ENCODE assay signal across 14 mouse cellular contexts in genomic region chr9:45549796-45550195, GRCm38 (mm10).
DNase-seq lines count a peak whose midpoint lies in the region; ATAC-seq and TF ChIP-seq lines count a peak whose summit lies in the region.
"Had no signal": no experiment of that assay in that cellular context is flagged by ENCODE, and none has a peak within 500 bp of the region (broad histone marks: within the 10 kb centered on the region; RNA-seq: fewer than 3 reads in every experiment).

No protein-coding gene starts in this region.

- ATAC-seq in forebrain, embryonic 12.5 days (ENCODE audit: low FRiP score): no peak
- ATAC-seq in hindbrain, embryonic 15.5 days (ENCODE audit: low FRiP score, low read depth): no peak; the same call in 1 of the 2 replicates
- no peak for ATAC-seq in neural tube, embryonic 14.5 days (ENCODE audit: low read depth)
- ATAC-seq: intestine, postnatal 0 days; liver, embryonic 12.5 days had no signal

- H3K9me3 ChIP-seq in forebrain, embryonic 12.5 days: no peaks in the 10 kb centered on the region
- H3K9me3 ChIP-seq in hindbrain, embryonic 15.5 days: no peaks in the 10 kb centered on the region
- no peaks in the 10 kb centered on the region for H3K9me3 ChIP-seq in neural tube, embryonic 14.5 days (ENCODE audit: control insufficient read depth, low read length)
- H3K9me3 ChIP-seq: limb, embryonic 10.5 days; liver, embryonic 12.5 days had no signal

- whole genome bisulfite sequencing in forebrain, embryonic 12.5 days: 29% methylated on average over 5 of the region's 5 CpGs
- WGBS in hindbrain, embryonic 15.5 days: 17% methylated on average over 5 of the region's 5 CpGs
- 19% methylated on average over 5 of the region's 5 CpGs for WGBS in neural tube, embryonic 14.5 days

- H3K4me3 ChIP-seq in layer of hippocampus, adult 2 months: no peak overlapping the region
- no peak overlapping the region for H3K4me3 ChIP-seq in forebrain, embryonic 12.5 days (replicated peaks)
- no peak overlapping the region for H3K4me3 ChIP-seq in hindbrain, embryonic 15.5 days
- no peak overlapping the region for H3K4me3 ChIP-seq in neural tube, embryonic 14.5 days (ENCODE audit: low read depth, low read length)
- H3K4me3 ChIP-seq: limb, embryonic 10.5 days; liver, embryonic 12.5 days had no signal

- H3K4me2 ChIP-seq in forebrain, embryonic 12.5 days: no peak overlapping the region
- no peak overlapping the region for H3K4me2 ChIP-seq in hindbrain, embryonic 15.5 days
- no peak overlapping the region for H3K4me2 ChIP-seq in neural tube, embryonic 14.5 days (ENCODE audit: low read depth, low read length)
- H3K4me2 ChIP-seq: heart, embryonic 11.5 days; liver, embryonic 12.5 days had no signal

- TF ChIP-seq CTCF in layer of hippocampus, adult 2 months (conservative IDR thresholded peaks at IDR 0.05): no peak

- no peak for DNase-seq in layer of hippocampus, adult 2 months (ENCODE audit: low spot score in 2 of 2)
- no peak for DNase-seq in layer of hippocampus, postnatal 36 days
- DNase-seq in cerebellum, adult 11-12 months: no peak
- DNase-seq in cerebellum, adult 8-10 months: no peak
- DNase-seq: gastrocnemius, postnatal 36 days; right cerebral cortex, adult 18-20 months had no signal

- no peak overlapping the region for H3K9ac ChIP-seq in forebrain, embryonic 12.5 days
- H3K9ac ChIP-seq in hindbrain, embryonic 15.5 days: no peak overlapping the region
- H3K9ac ChIP-seq in neural tube, embryonic 14.5 days (replicated peaks; ENCODE audit: low read depth, low read length): no peak overlapping the region
- H3K9ac ChIP-seq: liver, embryonic 12.5 days had no signal

- H3K4me1 ChIP-seq in forebrain, embryonic 12.5 days: peaks cover 30% of the 10 kb centered on the region
- H3K4me1 ChIP-seq in hindbrain, embryonic 15.5 days (replicated peaks): peaks cover 48% of the 10 kb centered on the region
- peaks cover 25% of the 10 kb centered on the region for H3K4me1 ChIP-seq in neural tube, embryonic 14.5 days (ENCODE audit: control insufficient read depth, insufficient read depth, low read length)
- H3K4me1 ChIP-seq: liver, embryonic 12.5 days had no signal

- H3K27ac ChIP-seq in layer of hippocampus, adult 2 months: peak overlapping the region; percentile 84
- peak overlapping the region; percentile 73 for H3K27ac ChIP-seq in forebrain, embryonic 12.5 days
- peak overlapping the region; percentile 51 for H3K27ac ChIP-seq in hindbrain, embryonic 15.5 days (replicated peaks)
- peak overlapping the region; percentile 78; the same call in 1 of the 2 replicates for H3K27ac ChIP-seq in neural tube, embryonic 14.5 days (ENCODE audit: low read depth, low read length)
- H3K27ac ChIP-seq: kidney, postnatal 0 days; limb, embryonic 10.5 days; liver, embryonic 12.5 days had no signal

- H3K36me3 ChIP-seq in forebrain, embryonic 12.5 days (replicated peaks): no peaks in the 10 kb centered on the region
- H3K36me3 ChIP-seq in hindbrain, embryonic 15.5 days: no peaks in the 10 kb centered on the region
- no peaks in the 10 kb centered on the region for H3K36me3 ChIP-seq in neural tube, embryonic 14.5 days (ENCODE audit: control insufficient read depth, insufficient read depth, low read length)
- H3K36me3 ChIP-seq: limb, embryonic 10.5 days; liver, embryonic 12.5 days had no signal

- H3K27me3 ChIP-seq in forebrain, embryonic 12.5 days: no peaks in the 10 kb centered on the region
- H3K27me3 ChIP-seq in hindbrain, embryonic 15.5 days: no peaks in the 10 kb centered on the region
- no peaks in the 10 kb centered on the region for H3K27me3 ChIP-seq in neural tube, embryonic 14.5 days (ENCODE audit: control insufficient read depth, insufficient read depth, low read length)
- H3K27me3 ChIP-seq: liver, embryonic 12.5 days had no signal
